Mouse (Mus musculus): ENCODE measurements at regions not wholly inside any gene's neighbourhood (a gene's known extent, or its start where the extent isn't known, plus 50 kb on each side); places are given as distances from the start of the nearest gene placed in this dataset.

DNA sequence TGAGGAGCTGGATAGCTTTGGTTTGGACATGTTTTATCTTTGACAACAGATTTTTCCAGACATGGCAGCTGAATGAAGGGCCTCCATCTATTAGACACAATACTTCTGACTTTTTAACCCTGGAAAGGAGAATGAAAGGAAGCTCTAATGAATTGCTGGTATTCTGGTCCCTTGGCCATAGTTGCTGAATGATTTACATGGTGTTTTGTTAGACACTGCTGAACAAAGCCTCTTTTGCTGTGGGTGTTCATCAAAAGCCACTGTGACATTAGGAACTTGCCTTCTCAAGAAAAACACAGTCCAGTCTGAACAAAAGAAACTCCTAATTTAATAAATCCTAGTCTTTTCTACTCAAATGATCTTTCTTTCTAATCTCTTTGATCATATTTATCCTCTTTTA lies 93.4 kb downstream of the Rgs2 start:
- TF ChIP-seq CTCF (IDR thresholded peaks at IDR 0.05; ENCODE audit: low read depth, low read length) (no peak), POLR2A (IDR thresholded peaks at IDR 0.05; ENCODE audit: extremely low read depth, insufficient read depth, low read length) (no peak)
